Mouse (Mus musculus): Measurements from ENCODE around the gene Unc50. TPM values are rescaled to one million over a fixed set of nuclear protein-coding genes. Genes with fewer than 3 reads are reported as not detected.

Gene Unc50
- polyA plus RNA-seq, 1 experiment from 2014 or later, result 125 TPM

DNA sequence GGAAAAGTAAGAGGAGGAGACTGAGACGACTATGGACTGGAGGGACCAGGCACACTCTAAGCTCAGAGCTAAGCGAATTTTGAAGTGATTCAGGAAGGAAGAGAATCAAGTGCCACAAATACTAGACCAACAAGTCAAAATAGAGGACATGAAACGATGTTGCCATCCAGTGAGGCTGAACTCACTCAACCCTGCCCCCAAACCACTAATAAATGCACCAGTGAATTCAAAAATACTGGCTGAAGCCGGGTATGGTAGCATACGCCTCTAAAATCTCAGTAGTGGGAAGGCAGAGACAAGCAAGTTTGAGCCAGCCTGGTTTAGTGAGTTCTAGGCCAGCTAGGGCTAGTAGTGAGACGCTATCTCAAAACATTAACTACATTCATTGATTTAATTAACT lies 50.8 kb downstream of the Unc50 start:
- WGBS, result 93% methylated on average over 6 of the region's 6 CpGs
- H3K4me3 ChIP-seq, result no peak overlapping the region

DNA sequence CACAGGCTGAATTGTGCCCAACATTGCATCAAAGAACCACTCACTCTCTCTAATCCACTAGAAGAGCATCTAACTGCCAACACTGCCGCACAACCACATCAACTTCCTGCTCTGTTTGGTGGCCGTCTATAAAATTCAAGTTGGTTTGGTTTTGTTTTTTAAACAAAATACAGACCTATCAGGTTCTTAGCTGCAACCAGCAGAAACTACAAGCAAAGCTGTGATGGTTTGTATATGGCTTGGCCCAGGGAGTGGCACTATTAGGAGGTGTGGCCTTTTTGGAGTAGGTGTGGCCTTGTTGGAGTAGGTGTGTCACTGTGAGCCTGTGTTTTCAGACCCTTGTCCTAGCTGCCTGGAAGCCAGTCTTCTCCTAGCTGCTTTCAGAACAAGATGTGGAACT lies 51.4 kb downstream of the Unc50 start:
- H3K36me3 ChIP-seq, result no peaks in the 10 kb centered on the region
- no peak overlapping the region for H3K4me3 ChIP-seq
- no peak for DNase-seq (ENCODE audit: low spot score)
- no peaks in the 10 kb centered on the region for H3K9me3 ChIP-seq (replicated peaks)
- H3K27me3 ChIP-seq (ENCODE audit: low read depth, poor library complexity, severe bottlenecking), result no peaks in the 10 kb centered on the region
- no peaks in the 10 kb centered on the region for H3K4me1 ChIP-seq
- WGBS, result 91% methylated on average over 2 of the region's 2 CpGs
- H3K27ac ChIP-seq (replicated peaks), result no peak overlapping the region

More for the DNA sequence above, 50.8 kb downstream of the Unc50 start:
- DNase-seq (ENCODE audit: low spot score), result no peak
- Histone ChIP-seq H3K9me3 (replicated peaks) (no peaks in the 10 kb centered on the region), H3K27ac (replicated peaks) (no peak overlapping the region), H3K4me1 (no peaks in the 10 kb centered on the region), H3K27me3 (ENCODE audit: low read depth, poor library complexity, severe bottlenecking) (no peaks in the 10 kb centered on the region), H3K36me3 (no peaks in the 10 kb centered on the region)

DNA sequence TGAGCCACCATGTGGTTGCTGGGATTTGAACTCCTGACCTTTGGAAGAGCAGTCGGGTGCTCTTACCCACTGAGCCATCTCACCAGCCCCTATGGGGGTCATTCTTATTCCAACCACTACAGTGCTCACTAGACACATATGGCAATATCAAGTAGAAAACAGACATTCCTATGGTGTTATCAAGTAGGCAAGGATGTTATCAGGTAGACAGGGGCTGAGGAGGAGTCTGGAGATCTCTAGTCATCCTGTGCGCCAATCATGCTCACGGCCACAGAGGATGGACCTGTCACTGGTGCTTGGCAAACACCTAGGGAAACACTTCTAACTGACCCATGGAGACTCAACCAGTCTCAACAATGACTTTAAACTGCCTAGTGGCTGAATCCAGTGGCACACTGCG lies 54.7 kb downstream of the Unc50 start:
- H3K4me3 ChIP-seq, result no peak overlapping the region
- no peaks in the 10 kb centered on the region; the same call in 1 of the 2 replicates for H3K36me3 ChIP-seq
- no peak for DNase-seq (ENCODE audit: low spot score)
- H3K4me1 ChIP-seq, result no peaks in the 10 kb centered on the region
- H3K27ac ChIP-seq (replicated peaks), result no peak overlapping the region
- no peaks in the 10 kb centered on the region for H3K9me3 ChIP-seq (replicated peaks)
- 89% methylated on average over 4 of the region's 4 CpGs for WGBS
- H3K27me3 ChIP-seq (ENCODE audit: low read depth, poor library complexity, severe bottlenecking), result no peaks in the 10 kb centered on the region

DNA sequence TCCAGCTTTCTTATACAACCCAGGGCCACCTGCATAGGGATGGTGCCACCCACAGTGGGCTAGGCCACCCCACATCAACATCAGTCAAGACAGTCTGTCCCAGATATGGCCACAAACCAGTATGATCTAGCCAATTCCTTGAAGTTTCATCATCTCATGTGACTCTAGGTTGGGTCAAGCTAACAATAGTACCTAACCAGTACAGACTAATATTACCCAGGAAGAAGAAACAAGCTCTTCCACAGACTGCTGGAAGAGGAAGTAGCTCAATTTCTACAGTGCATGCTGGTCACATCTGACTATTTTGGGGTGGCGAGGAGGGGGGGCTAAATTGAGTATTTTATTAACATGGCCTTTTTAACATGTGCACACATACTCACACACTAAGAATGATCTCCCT lies 56.5 kb downstream of the Unc50 start:
- Histone ChIP-seq H3K36me3 (no peaks in the 10 kb centered on the region; the same call in 1 of the 2 replicates), H3K9me3 (replicated peaks) (no peaks in the 10 kb centered on the region), H3K4me1 (no peaks in the 10 kb centered on the region), H3K4me3 (no peak overlapping the region), H3K27me3 (ENCODE audit: low read depth, poor library complexity, severe bottlenecking) (no peaks in the 10 kb centered on the region), H3K27ac (replicated peaks) (no peak overlapping the region)
- no peak for DNase-seq (ENCODE audit: low spot score)
- WGBS, result 83% methylated on average over 1 of the region's 1 CpGs

DNA sequence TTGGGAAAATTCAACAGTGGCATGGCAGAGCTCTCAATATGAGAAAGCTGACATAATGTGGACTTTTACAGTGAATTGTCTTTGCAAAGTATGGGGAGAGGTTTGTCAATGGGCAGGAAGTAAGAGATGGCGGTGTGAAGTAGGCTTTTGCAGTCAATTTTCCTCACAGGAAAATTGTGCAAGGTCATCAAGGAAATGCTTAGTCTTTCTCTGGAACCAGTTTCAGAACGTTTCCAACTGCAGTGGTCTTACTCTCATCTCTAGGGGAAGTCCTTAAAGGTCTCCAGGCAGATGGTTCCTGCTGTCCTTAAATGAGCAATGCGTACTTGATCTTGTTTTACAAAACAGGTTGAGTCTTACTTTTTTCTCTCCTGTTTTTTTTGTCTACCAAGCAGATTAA lies 57.1 kb downstream of the Unc50 start:
- WGBS, result 86% methylated on average over 3 of the region's 3 CpGs
- H3K27me3 ChIP-seq (ENCODE audit: low read depth, poor library complexity, severe bottlenecking), result no peaks in the 10 kb centered on the region
- no peak for DNase-seq (ENCODE audit: low spot score)
- H3K36me3 ChIP-seq, result no peaks in the 10 kb centered on the region; the same call in 1 of the 2 replicates
- no peak overlapping the region for H3K27ac ChIP-seq (replicated peaks)
- H3K9me3 ChIP-seq (replicated peaks), result no peaks in the 10 kb centered on the region
- no peak overlapping the region for H3K4me3 ChIP-seq
- no peaks in the 10 kb centered on the region for H3K4me1 ChIP-seq

DNA sequence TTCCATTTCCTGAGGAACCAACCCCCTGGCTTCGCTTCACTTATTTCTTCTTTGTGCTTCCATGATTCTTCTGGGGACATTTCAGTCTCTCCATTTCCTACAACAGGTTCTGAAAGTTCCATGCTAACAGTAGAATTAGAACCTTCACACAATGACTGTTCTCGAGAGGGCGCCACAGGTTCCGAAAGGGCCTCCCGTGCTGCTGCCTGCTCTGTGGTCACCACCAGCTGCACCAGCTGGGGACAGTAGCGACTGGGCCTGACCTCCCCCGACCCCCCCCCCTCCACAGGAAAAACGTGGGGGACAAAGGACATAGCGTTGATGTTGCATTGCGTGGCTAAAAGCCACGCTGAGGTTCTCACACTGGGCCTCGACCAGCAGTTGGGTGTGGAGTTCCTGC lies 58.6 kb downstream of the Unc50 start:
- Histone ChIP-seq H3K4me3 (no peak overlapping the region), H3K36me3 (no peaks in the 10 kb centered on the region; the same call in 1 of the 2 replicates), H3K4me1 (0 out of 2 replicates have a peak, but pooled peaks cover 2% of the 10 kb centered on the region), H3K27me3 (ENCODE audit: low read depth, poor library complexity, severe bottlenecking) (no peaks in the 10 kb centered on the region), H3K9me3 (replicated peaks) (no peaks in the 10 kb centered on the region), H3K27ac (replicated peaks) (no peak overlapping the region)
- WGBS, result 88% methylated on average over 12 of the region's 12 CpGs
- no peak for DNase-seq (ENCODE audit: low spot score)

Other genes starting within 250 kb of the Unc50 start
- not detected in 2 replicates for gene Cnga3, start 215.7 kb upstream of the Unc50 start, polyA plus RNA-seq (2016; fragmentation: Nextera tagmentation; extraction: Ambion mirVana)
- gene Inpp4a, start 130.3 kb upstream of the Unc50 start, polyA plus RNA-seq (2016; fragmentation: Nextera tagmentation; extraction: Ambion mirVana), result 11.9 and 17.4 TPM in 2 replicates
- 55.3 and 61.7 TPM in 2 replicates for gene Coa5, start within 50 bp of the Unc50 start, polyA plus RNA-seq (2016; fragmentation: Nextera tagmentation; extraction: Ambion mirVana)
- gene Mgat4a, start 110.9 kb downstream of the Unc50 start, polyA plus RNA-seq (2016; fragmentation: Nextera tagmentation; extraction: Ambion mirVana), result 1.3 and 1.5 TPM in 2 replicates